Mouse (Mus musculus): ENCODE data around the gene 1810009A15Rik.
A peak's percentile ranks its signal among the peaks of the same experiment; 100 is the strongest.
"Not testable (repeated sequence)": the region's sequence is repeated elsewhere in the genome, so short reads cannot be mapped to it uniquely, and the experiment has no call there.

1810009A15Rik gene

GRCm38 (mm10) chr19:8850402-8850901 lies 38.2 kb upstream of the 1810009A15Rik start, which contains the start of gene Lrrn4cl:
TSS of gene Lrrn4cl (plus strand) at chr19:8850768.
- H3K4me3 ChIP-seq (replicated peaks; ENCODE audit: low read length): peak within 1 kb of the TSS; percentile 76
- H3K27me3 ChIP-seq (ENCODE audit: insufficient read depth, low read length): no peaks in the 10 kb centered on the region
- TF ChIP-seq NANOG (IDR thresholded peaks at IDR 0.05; ENCODE audit: borderline replicate concordance, low read length) (no peak), CTCF (conservative IDR thresholded peaks at IDR 0.05; ENCODE audit: low read length) (no peak), POU5F1 (IDR thresholded peaks at IDR 0.05; ENCODE audit: borderline replicate concordance, low read length) (no peak)
- H3K36me3 ChIP-seq (ENCODE audit: insufficient read depth, low read length): peaks cover 33% of the 10 kb centered on the region
- peaks cover 61% of the 10 kb centered on the region for H3K4me1 ChIP-seq (replicated peaks; ENCODE audit: low read depth, low read length)
- H3K9me3 ChIP-seq (ENCODE audit: low read length): no peaks in the 10 kb centered on the region

- Histone ChIP-seq H3K9me3 (ENCODE audit: low read length) (no peaks in the 10 kb centered on the region), H3K27me3 (ENCODE audit: insufficient read depth, low read length) (no peaks in the 10 kb centered on the region), H3K4me1 (replicated peaks; ENCODE audit: low read depth, low read length) (peaks cover 58% of the 10 kb centered on the region), H3K4me3 (replicated peaks; ENCODE audit: low read length) (peak overlapping the region; percentile 76), H3K36me3 (ENCODE audit: insufficient read depth, low read length) (peaks cover 22% of the 10 kb centered on the region)
- no peak for TF ChIP-seq NANOG (IDR thresholded peaks at IDR 0.05; ENCODE audit: borderline replicate concordance, low read length)
- no peak for TF ChIP-seq POU5F1 (IDR thresholded peaks at IDR 0.05; ENCODE audit: borderline replicate concordance, low read length)
- TF ChIP-seq CTCF (conservative IDR thresholded peaks at IDR 0.05; ENCODE audit: low read length): peak; percentile 10; the same call in 1 of the 2 replicates
Observed at GRCm38 (mm10) chr19:8851639-8852038, 37.0 kb upstream of the 1810009A15Rik start.

- TF ChIP-seq NANOG (IDR thresholded peaks at IDR 0.05; ENCODE audit: borderline replicate concordance, low read length): no peak
- no peak for TF ChIP-seq CTCF (conservative IDR thresholded peaks at IDR 0.05; ENCODE audit: low read length)
- no peak for TF ChIP-seq POU5F1 (IDR thresholded peaks at IDR 0.05; ENCODE audit: borderline replicate concordance, low read length)
- H3K9me3 ChIP-seq (ENCODE audit: low read length): no peaks in the 10 kb centered on the region
Observed at GRCm38 (mm10) chr19:8852236-8852928, 36.3 kb upstream of the 1810009A15Rik start.

GRCm38 (mm10) chr19:8853117-8853516 lies 35.5 kb upstream of the 1810009A15Rik start:
- Histone ChIP-seq H3K4me3 (replicated peaks; ENCODE audit: low read length) (no peak overlapping the region), H3K36me3 (ENCODE audit: insufficient read depth, low read length) (peaks cover 8% of the 10 kb centered on the region), H3K4me1 (replicated peaks; ENCODE audit: low read depth, low read length) (peaks cover 43% of the 10 kb centered on the region), H3K27me3 (ENCODE audit: insufficient read depth, low read length) (no peaks in the 10 kb centered on the region), H3K9me3 (ENCODE audit: low read length) (no peaks in the 10 kb centered on the region)
- no peak for TF ChIP-seq POU5F1 (IDR thresholded peaks at IDR 0.05; ENCODE audit: borderline replicate concordance, low read length)
- TF ChIP-seq CTCF (conservative IDR thresholded peaks at IDR 0.05; ENCODE audit: low read length): no peak
- no peak for TF ChIP-seq NANOG (IDR thresholded peaks at IDR 0.05; ENCODE audit: borderline replicate concordance, low read length)

More at GRCm38 (mm10) chr19:8852236-8852928, 36.3 kb upstream of the 1810009A15Rik start:
- Histone ChIP-seq H3K27me3 (ENCODE audit: insufficient read depth, low read length) (no peaks in the 10 kb centered on the region), H3K36me3 (ENCODE audit: insufficient read depth, low read length) (peaks cover 14% of the 10 kb centered on the region), H3K4me3 (replicated peaks; ENCODE audit: low read length) (peak overlapping the region; percentile 76), H3K4me1 (replicated peaks; ENCODE audit: low read depth, low read length) (peaks cover 50% of the 10 kb centered on the region)

GRCm38 (mm10) chr19:8857689-8858088 lies 31.0 kb upstream of the 1810009A15Rik start:
- Histone ChIP-seq H3K36me3 (ENCODE audit: insufficient read depth, low read length) (no peaks in the 10 kb centered on the region), H3K4me1 (replicated peaks; ENCODE audit: low read depth, low read length) (peaks cover 1% of the 10 kb centered on the region)
- TF ChIP-seq CTCF (conservative IDR thresholded peaks at IDR 0.05; ENCODE audit: low read length) (peak; percentile 79), POU5F1 (IDR thresholded peaks at IDR 0.05; ENCODE audit: borderline replicate concordance, low read length) (no peak)

GRCm38 (mm10) chr19:8859018-8859417 lies 29.6 kb upstream of the 1810009A15Rik start:
- Histone ChIP-seq H3K36me3 (ENCODE audit: insufficient read depth, low read length) (no peaks in the 10 kb centered on the region), H3K4me1 (replicated peaks; ENCODE audit: low read depth, low read length) (no peaks in the 10 kb centered on the region), H3K9me3 (ENCODE audit: low read length) (no peaks in the 10 kb centered on the region), H3K27me3 (ENCODE audit: insufficient read depth, low read length) (no peaks in the 10 kb centered on the region), H3K4me3 (replicated peaks; ENCODE audit: low read length) (no peak overlapping the region)
- peak; percentile 29 for TF ChIP-seq CTCF (conservative IDR thresholded peaks at IDR 0.05; ENCODE audit: low read length)
- TF ChIP-seq NANOG (IDR thresholded peaks at IDR 0.05; ENCODE audit: borderline replicate concordance, low read length): no peak
- no peak for TF ChIP-seq POU5F1 (IDR thresholded peaks at IDR 0.05; ENCODE audit: borderline replicate concordance, low read length)

More at GRCm38 (mm10) chr19:8857689-8858088, 31.0 kb upstream of the 1810009A15Rik start:
- Histone ChIP-seq H3K27me3 (ENCODE audit: insufficient read depth, low read length) (no peaks in the 10 kb centered on the region), H3K4me3 (replicated peaks; ENCODE audit: low read length) (no peak overlapping the region), H3K9me3 (ENCODE audit: low read length) (no peaks in the 10 kb centered on the region)

- Histone ChIP-seq H3K4me3 (replicated peaks; ENCODE audit: low read length) (no peak overlapping the region), H3K36me3 (ENCODE audit: insufficient read depth, low read length) (no peaks in the 10 kb centered on the region), H3K4me1 (replicated peaks; ENCODE audit: low read depth, low read length) (peaks cover 4% of the 10 kb centered on the region; the same call in 1 of the 2 replicates), H3K9me3 (ENCODE audit: low read length) (no peaks in the 10 kb centered on the region), H3K27me3 (ENCODE audit: insufficient read depth, low read length) (no peaks in the 10 kb centered on the region)
- TF ChIP-seq CTCF (conservative IDR thresholded peaks at IDR 0.05; ENCODE audit: low read length) (0 out of 2 replicates have a peak, but pooled peaks have one; percentile 9), NANOG (IDR thresholded peaks at IDR 0.05; ENCODE audit: borderline replicate concordance, low read length) (no peak)
Observed at GRCm38 (mm10) chr19:8864265-8864664, 24.4 kb upstream of the 1810009A15Rik start.

GRCm38 (mm10) chr19:8870381-8870780 lies 18.3 kb upstream of the 1810009A15Rik start:
- peak overlapping the region; percentile 100 for H3K4me3 ChIP-seq (replicated peaks; ENCODE audit: low read length)
- not testable (repeated sequence) for H3K27me3 ChIP-seq (ENCODE audit: insufficient read depth, low read length); H3K9me3 ChIP-seq (ENCODE audit: low read length)
- H3K4me1 ChIP-seq (replicated peaks; ENCODE audit: low read depth, low read length): peaks cover 45% of the 10 kb centered on the region
- H3K36me3 ChIP-seq (ENCODE audit: insufficient read depth, low read length): peaks cover 34% of the 10 kb centered on the region

- Histone ChIP-seq H3K4me3 (replicated peaks; ENCODE audit: low read length) (peak overlapping the region; percentile 100), H3K27me3 (ENCODE audit: insufficient read depth, low read length) (no peaks in the 10 kb centered on the region), H3K36me3 (ENCODE audit: insufficient read depth, low read length) (peaks cover 38% of the 10 kb centered on the region), H3K4me1 (replicated peaks; ENCODE audit: low read depth, low read length) (peaks cover 46% of the 10 kb centered on the region), H3K9me3 (ENCODE audit: low read length) (no peaks in the 10 kb centered on the region)
- TF ChIP-seq NANOG (IDR thresholded peaks at IDR 0.05; ENCODE audit: borderline replicate concordance, low read length): no peak
- TF ChIP-seq CTCF (conservative IDR thresholded peaks at IDR 0.05; ENCODE audit: low read length): no peak
- no peak for TF ChIP-seq POU5F1 (IDR thresholded peaks at IDR 0.05; ENCODE audit: borderline replicate concordance, low read length)
Observed at GRCm38 (mm10) chr19:8870838-8871237, 17.8 kb upstream of the 1810009A15Rik start.

Data from E14TG2a.4 (cell line).